Mouse (Mus musculus) hindlimb bud, embryonic 11.5 days (tissue): Measurements from ENCODE around the gene Rnf32.

ENCODE experiments used
- DNase-seq: peaks from one replicate; pipeline ENCODE4 v3.0.0-alpha.2; 2012; ENCODE audit warnings: low read depth, low spot score; ENCODE audit errors: extremely low spot score

Rnf32 gene

GRCm38 (mm10) chr5:29195570-29196263 lies at the start of gene Rnf32:
Gene Rnf32, plus strand, starts transcription at chr5:29195992.
- DNase-seq: peak; percentile 70

GRCm38 (mm10) chr5:29150146-29150545 lies 45.6 kb upstream of the Rnf32 start:
- no peak for DNase-seq

GRCm38 (mm10) chr5:29159849-29160248 lies 35.9 kb upstream of the Rnf32 start:
- no peak for DNase-seq

DNA sequence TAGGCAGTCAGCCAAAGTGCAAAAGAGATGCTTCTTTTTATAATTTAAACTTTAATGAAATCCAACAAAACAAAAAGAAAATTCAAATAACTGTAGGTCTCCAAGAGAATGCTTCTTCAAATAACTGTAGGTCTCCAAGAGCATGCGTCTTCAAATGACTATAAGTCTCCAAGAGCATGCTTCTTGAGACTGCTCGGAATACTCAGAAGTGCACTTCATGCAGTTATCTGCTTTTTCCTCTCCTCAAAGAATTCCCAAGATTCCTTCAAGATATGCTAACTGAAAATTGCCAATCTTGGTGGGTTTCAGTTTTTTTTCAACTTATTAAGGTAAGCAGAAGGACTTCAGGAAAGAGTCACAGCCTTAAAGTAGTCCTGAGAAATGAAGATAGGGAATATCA lies 28.8 kb upstream of the Rnf32 start:
- DNase-seq: no peak

- no peak for DNase-seq
These were observed 25.6 kb upstream of the Rnf32 start for GRCm38 (mm10) chr5:29170193-29170592.

- no peak for DNase-seq
These were observed 24.6 kb upstream of the Rnf32 start for GRCm38 (mm10) chr5:29171165-29171564.

- no peak for DNase-seq
These were observed 9.0 kb upstream of the Rnf32 start for GRCm38 (mm10) chr5:29186798-29187197.

DNA sequence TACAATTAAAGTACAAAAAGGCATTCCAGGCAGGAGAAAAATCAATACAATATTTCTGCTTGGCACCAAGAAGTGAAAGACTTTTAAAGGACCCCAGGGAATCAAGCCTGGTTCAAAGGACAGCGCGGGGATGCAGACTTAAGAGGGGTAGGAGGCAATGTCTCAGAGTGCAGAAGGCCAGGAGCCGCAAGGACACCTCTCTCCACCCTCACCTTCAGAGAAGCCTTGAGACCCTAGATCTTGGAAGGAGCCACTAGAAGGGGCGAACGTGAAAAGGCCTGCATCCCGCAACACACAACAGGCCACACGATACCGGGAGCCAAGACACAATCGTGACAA lies 592 bp upstream of the Rnf32 start:
- DNase-seq: peak; percentile 26

- DNase-seq: peak; percentile 5
These were observed 469 bp downstream of the Rnf32 start for GRCm38 (mm10) chr5:29196264-29196658.

DNA sequence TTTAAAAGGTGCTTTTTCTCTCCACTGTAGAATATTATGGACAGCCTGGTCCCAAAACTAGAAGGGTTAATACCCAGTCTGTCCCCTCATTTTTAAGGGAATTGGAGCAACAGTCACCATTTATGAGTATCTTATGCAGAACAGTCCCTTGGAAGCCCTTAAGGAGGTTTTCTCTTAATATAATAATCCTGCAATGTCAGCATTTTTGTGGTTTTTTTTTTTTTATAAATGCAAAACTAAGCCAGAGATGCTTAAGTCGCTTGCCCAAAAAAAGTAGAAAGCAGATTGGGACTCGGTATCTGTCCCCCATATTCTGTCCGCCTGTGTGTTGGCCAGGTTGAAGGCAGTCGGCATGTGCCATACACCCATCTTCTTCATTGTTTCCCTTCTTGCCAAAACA lies 1.4 kb downstream of the Rnf32 start:
- DNase-seq: no peak

GRCm38 (mm10) chr5:29198960-29199488 lies 3.2 kb downstream of the Rnf32 start:
- DNase-seq: no peak

DNA sequence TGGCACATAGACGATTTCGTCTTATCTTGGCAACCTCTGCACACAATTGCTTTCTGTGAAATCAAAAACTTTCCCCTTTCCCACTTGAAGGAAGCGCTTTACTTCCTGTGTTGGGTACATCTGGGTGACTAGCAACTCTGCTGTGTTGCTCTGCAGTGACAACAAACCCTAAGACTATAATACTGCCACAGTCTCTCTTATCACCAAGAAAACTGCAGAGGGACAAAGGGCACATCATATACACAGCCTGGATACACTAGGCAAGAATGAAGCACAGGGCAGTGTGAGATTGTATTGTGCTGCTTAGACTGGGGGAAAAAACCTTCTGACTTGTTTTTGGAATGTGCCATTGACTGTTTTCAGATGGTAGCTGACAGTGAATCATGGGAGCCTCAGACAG lies 4.1 kb downstream of the Rnf32 start:
- DNase-seq: no peak

DNA sequence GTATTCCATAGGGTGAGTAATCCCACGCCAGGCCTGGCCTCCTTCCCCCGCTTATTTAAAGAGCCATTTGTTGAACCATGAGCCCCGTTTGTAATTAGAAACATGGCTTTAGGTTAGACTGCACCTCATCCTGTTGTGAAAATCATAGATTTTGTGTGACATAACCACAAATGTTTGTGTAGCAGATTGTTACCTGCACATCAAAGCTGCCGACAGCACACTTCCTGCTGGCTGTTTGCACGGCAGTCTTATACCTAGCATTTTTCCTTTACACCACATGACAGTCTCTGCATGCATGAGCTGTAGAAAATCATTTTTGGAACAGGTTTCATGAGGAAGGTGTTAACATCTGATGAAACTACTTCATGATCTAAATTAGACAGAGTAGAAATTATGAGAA lies 9.9 kb downstream of the Rnf32 start:
- no peak for DNase-seq

DNA sequence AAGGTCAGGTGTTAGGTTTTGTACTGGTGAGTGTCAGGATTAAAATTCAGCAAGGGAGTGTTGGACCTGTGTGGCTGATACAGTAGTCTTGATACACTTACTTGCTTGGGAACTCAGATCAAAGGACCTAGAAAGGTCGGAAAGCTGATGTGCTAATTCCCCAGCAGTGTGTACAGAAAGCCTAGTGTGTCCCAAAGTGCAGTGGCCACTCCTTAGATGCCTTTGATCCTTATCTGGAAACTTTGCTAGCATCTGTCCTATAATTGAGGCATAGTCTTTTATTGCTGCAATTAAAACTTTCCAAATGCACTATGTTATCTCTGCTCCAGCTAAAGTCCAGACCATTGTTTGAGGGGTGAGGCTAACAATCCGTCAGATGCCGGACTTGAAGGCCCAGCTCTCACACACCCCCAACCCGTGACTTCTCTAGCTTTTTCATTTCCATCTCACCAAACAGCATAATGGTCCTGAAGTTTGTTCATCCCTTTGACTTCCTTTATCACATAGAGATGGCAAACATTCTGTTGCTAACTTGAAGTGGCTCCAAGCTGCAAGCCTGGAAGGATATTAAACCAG lies 16.3 kb downstream of the Rnf32 start:
- no peak for DNase-seq

GRCm38 (mm10) chr5:29217997-29218396 lies 22.2 kb downstream of the Rnf32 start:
- DNase-seq: no peak

- DNase-seq: no peak
These were observed 28.3 kb downstream of the Rnf32 start for GRCm38 (mm10) chr5:29224089-29224488.

GRCm38 (mm10) chr5:29230481-29230880 lies 34.7 kb downstream of the Rnf32 start:
- DNase-seq: no peak

DNA sequence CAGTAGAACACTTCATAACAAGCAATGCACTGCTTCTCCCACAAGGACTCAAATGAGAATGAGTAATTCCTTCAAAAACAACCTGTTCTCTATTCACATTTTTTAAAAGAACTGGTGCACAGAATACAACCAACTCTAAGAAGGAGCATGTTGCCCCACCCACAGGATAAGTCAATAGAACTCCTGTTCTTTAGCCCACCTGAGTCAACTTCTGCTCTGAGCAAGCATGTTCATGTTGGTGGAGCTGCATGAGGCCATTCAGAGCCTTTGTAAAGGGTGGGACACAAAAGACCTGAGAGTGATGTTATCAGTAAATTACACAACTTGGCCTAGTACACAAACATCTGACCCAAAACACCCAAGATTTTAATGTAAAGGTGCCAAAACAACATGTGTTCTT lies 42.6 kb downstream of the Rnf32 start:
- no peak for DNase-seq

DNA sequence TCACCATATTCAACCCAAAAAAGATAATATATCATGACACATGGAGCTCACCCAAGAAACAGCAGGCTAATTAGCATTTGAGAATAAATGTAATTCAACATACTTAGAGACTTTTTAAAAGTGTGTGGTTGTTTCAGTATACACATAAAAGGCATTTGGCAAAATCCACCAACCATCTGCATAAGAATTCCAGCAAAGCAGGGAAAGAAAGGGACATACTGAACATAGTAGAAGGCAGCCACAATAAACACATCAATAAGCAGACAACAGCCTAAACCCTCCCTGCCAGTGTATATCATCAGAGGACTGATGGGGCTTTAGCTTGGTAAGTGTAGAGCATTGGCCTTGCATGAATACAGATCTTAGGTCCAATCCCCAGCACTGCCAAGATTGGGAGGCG lies 49.0 kb downstream of the Rnf32 start:
- DNase-seq: no peak

DNA sequence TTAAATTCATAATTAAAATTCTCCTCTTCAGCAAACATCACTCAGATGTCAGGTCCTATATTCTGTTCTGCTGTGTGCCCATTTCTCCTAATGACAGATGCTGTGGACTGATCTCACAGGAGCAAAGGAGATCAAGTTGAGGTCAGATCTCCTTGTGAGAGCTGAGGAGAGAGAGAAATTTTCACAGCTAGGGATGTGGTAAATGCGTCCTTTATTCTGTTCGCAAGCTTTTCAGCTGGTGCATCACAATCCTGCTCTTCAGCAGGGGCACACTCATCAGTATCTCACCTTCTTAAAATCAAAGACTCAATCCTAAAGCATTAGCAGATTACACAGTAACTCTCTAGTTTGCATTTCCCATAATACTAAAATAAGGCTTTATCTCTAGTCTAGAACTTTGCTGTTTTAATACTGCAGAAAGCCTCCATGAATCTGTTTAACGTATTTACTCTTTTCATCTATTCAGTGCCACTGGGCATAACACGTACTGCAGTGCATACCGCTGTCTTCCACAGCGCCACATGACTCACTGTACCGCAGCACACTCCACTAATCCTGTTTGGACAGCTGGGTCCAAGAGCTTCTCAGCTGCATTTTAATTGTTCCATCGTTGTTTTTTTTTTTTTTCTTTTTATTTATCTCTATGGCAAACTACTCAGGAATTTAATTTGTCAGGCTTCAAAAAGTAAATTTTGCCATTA lies 55.2 kb downstream of the Rnf32 start:
- no peak for DNase-seq

DNA sequence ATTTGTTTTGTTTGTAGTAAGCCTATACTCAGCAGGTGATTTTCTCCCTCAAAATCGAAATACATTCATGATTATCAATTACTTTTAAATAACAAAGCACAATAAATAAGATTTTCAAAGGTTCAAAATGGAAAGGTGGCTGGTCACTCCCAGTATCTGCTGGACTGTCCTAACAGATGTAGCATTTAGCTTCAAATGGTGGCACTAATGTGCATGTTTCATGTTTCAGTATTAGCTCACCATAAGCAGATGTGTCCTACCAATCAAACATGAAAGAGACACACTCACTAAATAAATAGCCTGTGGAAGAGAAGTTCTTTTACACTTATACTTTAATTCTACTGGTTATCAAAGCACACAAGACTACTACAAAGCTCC lies 55.7 kb downstream of the Rnf32 start:
- DNase-seq: no peak

GRCm38 (mm10) chr5:29253876-29254275 lies 58.1 kb downstream of the Rnf32 start:
- DNase-seq: no peak
